Mouse (Mus musculus) layer of hippocampus, adult 8-10 months (tissue): ENCODE results near the gene Galnt17. TPM values are rescaled to one million over a fixed set of nuclear protein-coding genes. Genes with fewer than 3 reads are reported as not detected.

Experiments
- DNase-seq, 2 experiments: peaks; one replicate each; pipeline ENCODE4 v3.0.0; 2022; ENCODE audit warnings: low spot score in 2 of 2
- total RNA-seq, 4 experiments: library from RNA; stranded (reverse); gene quantifications; 2 replicates each; pipeline ENCODE4 v1.2.4; 2022

Galnt17 gene
- total RNA-seq, 4 experiments from 2014 or later: 95.9 to 116 (median 106) TPM

- no peak for DNase-seq
Observed at GRCm38 (mm10) chr5:130848562-130848961, 459.7 kb downstream of the Galnt17 start.

GRCm38 (mm10) chr5:130825797-130826196 lies 482.5 kb downstream of the Galnt17 start:
- DNase-seq: no peak
